Mouse (Mus musculus): Measurements from ENCODE around the gene Ngp. TPM values are rescaled to one million over a fixed set of nuclear protein-coding genes. Genes with fewer than 3 reads are reported as not detected.
"Not testable (repeated sequence)": the region's sequence is repeated elsewhere in the genome, so short reads cannot be mapped to it uniquely, and the experiment has no call there.

Ngp gene
- 584 and 1,397 TPM in 2 replicates for total RNA-seq (2017)

DNA sequence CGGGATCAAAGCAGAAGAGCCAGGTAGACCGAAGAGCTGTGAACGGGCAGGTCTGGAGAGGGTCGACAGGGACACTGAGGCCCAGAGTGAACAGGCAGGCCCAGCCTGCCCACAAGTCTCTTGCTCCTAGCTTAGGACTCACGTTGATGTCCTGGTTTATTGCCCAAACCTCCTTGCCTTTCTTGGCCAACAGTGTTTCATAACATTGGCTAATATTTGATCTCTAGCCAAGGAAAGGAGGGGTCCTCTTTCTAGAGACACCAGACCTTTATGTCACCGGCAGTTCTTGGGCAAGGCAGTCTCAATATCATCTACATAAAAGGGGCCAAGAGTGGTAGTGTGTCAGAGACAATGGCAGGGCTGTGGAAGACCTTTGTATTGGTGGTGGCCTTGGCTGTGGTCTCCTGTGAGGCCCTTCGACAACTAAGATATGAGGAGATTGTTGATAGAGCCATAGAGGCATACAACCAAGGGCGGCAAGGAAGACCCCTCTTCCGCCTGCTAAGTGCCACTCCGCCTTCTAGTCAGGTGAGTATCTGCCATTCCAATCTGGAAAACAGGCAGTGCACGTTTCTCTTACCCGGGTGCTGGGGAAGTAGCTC is at the start of gene Ngp:
Ngp (plus strand) TSS at position 237 of the 602 bp plus-strand sequence.
- ATAC-seq (replicated peaks in 1 of 2; ENCODE audit: insufficient read depth in 1 of 2, low FRiP score in 2 of 2, low TSS enrichment in 1 of 2, low read depth in 1 of 2, poor library complexity in 2 of 2, severe bottlenecking in 2 of 2) = peak; percentile 19 to 36; a peak in 2 of 4 replicates

DNA sequence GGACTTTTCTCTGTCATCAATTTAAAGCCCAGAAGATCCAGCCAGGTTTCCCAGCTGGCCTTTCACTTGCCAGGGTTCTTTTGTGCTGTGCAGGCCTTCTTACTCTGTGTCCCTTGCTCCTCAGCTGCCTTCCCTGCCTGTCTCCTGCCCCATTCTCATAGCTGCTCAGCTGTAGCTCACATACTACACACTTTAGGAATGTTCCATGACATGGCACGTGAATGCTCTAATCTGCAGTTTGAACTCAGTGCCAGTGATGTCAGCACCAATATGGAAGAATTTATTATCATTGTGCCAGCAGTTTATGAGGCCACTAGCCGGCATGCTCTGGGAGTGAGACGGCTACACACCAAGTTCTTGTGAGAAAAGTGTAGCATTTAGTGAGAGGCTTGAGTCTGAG is 49.7 kb upstream of the Ngp start:
- no peak for ATAC-seq (replicated peaks in 1 of 2; ENCODE audit: insufficient read depth in 1 of 2, low FRiP score in 2 of 2, low TSS enrichment in 1 of 2, low read depth in 1 of 2, poor library complexity in 2 of 2, severe bottlenecking in 2 of 2)

DNA sequence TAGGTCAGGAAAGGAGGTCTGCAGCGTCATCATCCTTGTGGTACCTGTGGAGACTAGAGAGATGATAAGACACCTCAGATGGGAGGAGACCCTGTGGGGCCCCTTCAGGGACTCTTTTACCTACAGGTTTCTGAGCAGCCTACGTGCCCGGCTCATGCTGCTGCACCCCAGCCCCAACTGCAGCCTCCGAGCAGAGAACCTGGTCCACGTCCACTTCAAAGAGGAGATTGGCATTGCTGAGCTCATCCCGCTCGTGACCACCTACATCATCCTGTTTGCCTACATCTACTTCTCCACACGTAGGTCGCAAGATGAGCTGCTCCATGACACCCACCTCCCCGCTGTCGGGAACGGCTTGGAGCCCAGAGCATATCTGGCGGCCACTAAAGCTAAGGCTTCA is 45.7 kb upstream of the Ngp start:
- no peak for ATAC-seq (replicated peaks in 1 of 2; ENCODE audit: insufficient read depth in 1 of 2, low FRiP score in 2 of 2, low TSS enrichment in 1 of 2, low read depth in 1 of 2, poor library complexity in 2 of 2, severe bottlenecking in 2 of 2)

DNA sequence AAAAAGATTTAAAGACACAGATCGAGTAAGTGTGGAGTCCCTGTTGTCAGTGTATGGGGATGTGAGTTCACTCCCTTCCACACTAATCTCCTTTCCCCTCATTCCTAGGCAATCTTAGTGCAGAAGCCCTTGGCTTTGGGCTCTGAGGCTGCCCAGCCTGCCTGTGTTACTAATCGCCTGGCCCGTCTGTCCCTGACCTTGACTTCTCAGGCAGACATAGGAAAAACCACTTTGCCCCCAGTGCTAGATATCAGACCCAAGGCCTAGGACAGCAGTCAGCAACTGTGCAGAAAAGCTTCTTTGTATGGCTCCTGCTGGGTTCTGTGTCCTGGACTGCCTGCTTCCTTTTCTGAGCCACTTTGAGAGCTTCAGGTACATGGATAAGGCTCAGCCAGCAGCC is 43.9 kb upstream of the Ngp start:
- no peak for ATAC-seq (replicated peaks in 1 of 2; ENCODE audit: insufficient read depth in 1 of 2, low FRiP score in 2 of 2, low TSS enrichment in 1 of 2, low read depth in 1 of 2, poor library complexity in 2 of 2, severe bottlenecking in 2 of 2)

DNA sequence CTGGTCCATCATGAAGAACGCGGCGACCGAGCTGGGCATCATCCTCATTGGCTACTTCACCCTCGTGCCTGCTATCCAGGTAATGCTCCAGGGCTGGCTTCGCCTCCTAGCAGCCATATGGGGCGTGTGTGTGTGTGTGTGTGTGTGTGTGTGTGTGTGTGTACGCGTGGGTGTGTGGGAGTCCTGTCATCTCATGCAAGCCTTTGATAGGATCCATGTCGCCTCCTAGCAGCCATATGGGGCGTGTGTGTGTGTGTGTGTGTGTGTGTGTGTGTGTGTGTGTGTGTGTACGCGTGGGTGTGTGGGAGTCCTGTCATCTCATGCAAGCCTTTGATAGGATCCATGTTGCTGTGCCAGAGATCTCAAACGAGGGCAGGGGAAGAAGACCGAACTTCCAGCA is 41.9 kb upstream of the Ngp start:
- not testable (repeated sequence) for ATAC-seq (replicated peaks in 1 of 2; ENCODE audit: insufficient read depth in 1 of 2, low FRiP score in 2 of 2, low TSS enrichment in 1 of 2, low read depth in 1 of 2, poor library complexity in 2 of 2, severe bottlenecking in 2 of 2)

DNA sequence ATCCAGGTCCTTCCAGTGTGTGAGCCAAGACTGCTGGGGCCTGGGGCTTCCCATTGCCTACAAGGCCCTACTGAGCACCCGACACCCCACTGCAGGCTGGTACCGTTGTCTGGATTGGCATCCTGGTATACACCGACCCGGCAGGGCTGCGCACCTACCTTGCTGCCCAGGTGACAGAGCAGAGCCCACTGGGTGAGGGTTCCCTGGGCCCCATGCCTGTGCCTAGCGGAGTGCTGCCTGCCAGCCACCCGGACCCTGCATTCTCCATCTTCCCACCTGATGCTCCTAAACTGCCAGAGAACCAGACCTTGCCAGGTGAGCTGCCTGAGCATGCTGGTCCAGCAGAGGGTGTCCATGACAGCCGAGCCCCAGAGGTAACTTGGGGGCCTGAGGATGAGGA is 40.2 kb upstream of the Ngp start:
- ATAC-seq (replicated peaks in 1 of 2; ENCODE audit: insufficient read depth in 1 of 2, low FRiP score in 2 of 2, low TSS enrichment in 1 of 2, low read depth in 1 of 2, poor library complexity in 2 of 2, severe bottlenecking in 2 of 2) = no peak

DNA sequence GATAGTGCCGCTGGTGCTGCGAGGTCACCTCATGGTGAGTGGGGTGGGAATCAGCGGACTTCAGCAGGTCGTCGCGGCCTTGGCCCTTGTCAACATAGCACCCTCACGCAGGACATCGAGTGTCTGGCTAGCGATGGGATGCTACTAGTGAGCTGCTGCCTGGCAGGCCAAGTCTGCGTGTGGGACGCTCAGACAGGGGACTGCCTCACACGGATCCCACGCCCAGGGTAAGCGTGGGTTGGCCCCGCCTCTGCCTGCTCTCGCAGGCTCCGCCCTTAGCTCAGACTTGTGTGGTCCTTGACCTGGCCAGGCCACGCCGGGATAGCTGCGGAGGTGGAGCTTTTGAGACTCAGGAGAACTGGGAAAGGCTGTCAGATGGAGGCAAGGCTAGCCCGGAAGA is 38.9 kb upstream of the Ngp start:
- no peak for ATAC-seq (replicated peaks in 1 of 2; ENCODE audit: insufficient read depth in 1 of 2, low FRiP score in 2 of 2, low TSS enrichment in 1 of 2, low read depth in 1 of 2, poor library complexity in 2 of 2, severe bottlenecking in 2 of 2)

DNA sequence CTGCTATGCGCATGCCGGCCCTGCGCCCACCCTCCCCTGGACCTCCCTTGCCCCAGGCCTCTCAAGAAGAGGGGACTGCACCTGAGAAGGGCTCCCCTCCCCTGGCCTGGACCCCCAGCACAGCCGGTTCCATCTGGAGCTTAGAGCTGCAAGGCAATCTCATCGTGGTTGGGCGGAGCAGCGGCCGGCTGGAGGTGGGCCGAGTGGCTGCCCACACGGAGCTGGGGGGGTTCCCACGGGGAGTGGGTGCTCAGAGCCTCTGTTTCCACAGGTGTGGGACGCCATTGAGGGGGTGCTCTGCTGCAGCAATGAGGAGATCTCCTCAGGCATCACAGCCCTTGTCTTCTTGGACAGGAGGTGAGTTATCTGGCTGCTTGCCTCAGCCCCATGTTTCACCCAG is 38.3 kb upstream of the Ngp start:
- no peak for ATAC-seq (replicated peaks in 1 of 2; ENCODE audit: insufficient read depth in 1 of 2, low FRiP score in 2 of 2, low TSS enrichment in 1 of 2, low read depth in 1 of 2, poor library complexity in 2 of 2, severe bottlenecking in 2 of 2)

DNA sequence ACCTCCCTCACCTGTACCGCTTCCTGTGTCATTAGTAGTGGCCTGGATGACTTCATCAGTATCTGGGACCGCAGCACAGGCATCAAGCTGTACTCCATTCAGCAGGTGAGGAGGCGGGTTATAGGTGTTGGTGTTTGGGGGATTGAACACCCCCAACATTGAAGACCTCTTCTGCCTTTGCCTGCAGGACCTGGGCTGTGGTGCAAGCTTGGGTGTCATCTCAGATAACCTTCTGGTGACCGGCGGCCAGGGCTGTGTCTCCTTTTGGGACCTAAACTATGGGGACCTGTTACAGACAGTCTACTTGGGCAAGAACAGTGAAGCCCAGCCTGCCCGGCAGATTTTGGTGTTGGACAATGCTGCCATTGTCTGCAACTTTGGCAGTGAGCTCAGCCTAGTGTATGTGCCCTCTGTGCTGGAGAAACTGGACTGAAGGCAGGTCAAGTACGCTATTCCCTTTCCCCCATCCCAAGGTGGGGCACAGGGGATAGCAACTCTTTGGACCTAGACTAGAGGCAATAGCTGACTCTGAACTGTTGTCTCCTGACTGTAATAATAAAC is 35.1 kb upstream of the Ngp start:
- ATAC-seq (replicated peaks in 1 of 2; ENCODE audit: insufficient read depth in 1 of 2, low FRiP score in 2 of 2, low TSS enrichment in 1 of 2, low read depth in 1 of 2, poor library complexity in 2 of 2, severe bottlenecking in 2 of 2) = no peak

DNA sequence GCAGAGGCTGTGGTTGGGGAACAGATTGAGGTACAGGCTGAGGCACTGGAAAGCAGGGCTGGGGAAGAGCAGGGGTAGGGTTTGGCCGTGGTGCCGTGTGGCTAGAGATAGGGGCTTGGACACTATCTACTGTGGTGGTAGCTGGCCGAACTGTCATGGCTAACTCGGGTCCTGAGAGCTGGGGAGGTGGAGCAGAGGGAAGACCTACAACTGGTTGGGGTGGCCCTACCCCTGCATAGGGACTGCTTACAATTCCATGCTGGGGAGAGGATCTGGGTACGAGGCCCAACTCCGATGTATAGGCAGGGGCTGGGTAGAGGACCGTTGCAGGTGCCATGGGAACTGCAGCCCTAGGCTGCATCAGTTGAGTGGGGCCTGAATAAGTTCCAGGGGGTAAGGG is 31.5 kb upstream of the Ngp start:
- no peak for ATAC-seq (replicated peaks in 1 of 2; ENCODE audit: insufficient read depth in 1 of 2, low FRiP score in 2 of 2, low TSS enrichment in 1 of 2, low read depth in 1 of 2, poor library complexity in 2 of 2, severe bottlenecking in 2 of 2)

DNA sequence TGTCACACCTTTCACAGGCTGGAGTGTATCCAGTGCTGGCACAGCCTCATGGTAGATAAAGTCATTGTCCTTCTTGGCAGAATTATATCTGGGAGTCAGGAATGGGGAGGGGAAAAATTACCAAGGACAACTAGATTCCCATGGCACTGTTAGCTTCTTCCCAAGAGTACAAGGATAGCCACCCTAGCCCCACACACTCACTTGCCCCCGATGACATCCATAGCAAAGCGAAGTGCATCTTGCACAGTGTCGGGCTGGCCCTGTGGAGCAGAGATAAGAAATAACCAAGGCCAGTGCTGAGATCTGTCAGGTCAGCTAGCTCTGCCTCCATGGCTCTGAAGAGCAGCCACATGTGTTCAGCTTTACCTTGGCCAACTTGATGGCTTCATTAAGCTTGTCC is 28.7 kb upstream of the Ngp start:
- ATAC-seq (replicated peaks in 1 of 2; ENCODE audit: insufficient read depth in 1 of 2, low FRiP score in 2 of 2, low TSS enrichment in 1 of 2, low read depth in 1 of 2, poor library complexity in 2 of 2, severe bottlenecking in 2 of 2) = no peak

DNA sequence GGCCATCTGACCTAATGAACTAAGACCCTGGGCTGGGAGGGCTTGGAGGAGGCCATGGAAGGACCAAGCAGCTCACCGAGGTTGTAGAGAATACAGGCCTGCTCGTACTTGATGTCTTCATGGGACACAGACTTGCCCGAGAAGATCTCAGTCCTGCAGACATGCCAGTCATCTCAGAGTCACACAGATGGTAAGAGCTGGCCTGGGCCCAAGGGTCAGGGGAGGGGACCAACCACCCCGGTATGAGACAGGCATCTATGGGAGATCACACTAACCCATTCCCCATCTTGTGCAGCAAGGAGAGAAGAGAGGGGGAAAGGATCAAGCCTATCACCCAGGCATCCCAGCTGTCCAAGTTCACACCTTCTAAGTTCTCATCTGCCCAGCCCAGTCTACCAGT is 26.3 kb upstream of the Ngp start:
- ATAC-seq (replicated peaks in 1 of 2; ENCODE audit: insufficient read depth in 1 of 2, low FRiP score in 2 of 2, low TSS enrichment in 1 of 2, low read depth in 1 of 2, poor library complexity in 2 of 2, severe bottlenecking in 2 of 2) = no peak

DNA sequence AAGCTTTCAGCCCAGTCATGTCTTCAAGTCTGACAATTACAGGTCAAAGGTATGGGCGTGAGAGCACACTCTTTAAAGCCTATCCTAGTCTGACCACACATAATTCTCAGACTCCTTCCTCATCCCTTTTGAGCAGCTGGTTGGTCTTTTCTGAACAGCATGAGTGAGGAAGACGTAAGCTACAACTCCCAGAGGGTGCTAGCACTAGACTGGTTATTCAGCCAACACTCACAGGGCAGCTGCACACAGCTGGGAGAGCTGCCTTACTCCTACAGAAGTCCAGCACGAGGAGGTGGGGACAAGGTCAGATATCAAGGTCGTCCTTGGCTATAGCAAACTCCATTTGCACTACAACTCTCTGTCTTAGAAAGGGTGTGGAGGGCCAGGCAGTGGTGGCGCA is 18.9 kb upstream of the Ngp start:
- ATAC-seq (replicated peaks in 1 of 2; ENCODE audit: insufficient read depth in 1 of 2, low FRiP score in 2 of 2, low TSS enrichment in 1 of 2, low read depth in 1 of 2, poor library complexity in 2 of 2, severe bottlenecking in 2 of 2) = no peak

DNA sequence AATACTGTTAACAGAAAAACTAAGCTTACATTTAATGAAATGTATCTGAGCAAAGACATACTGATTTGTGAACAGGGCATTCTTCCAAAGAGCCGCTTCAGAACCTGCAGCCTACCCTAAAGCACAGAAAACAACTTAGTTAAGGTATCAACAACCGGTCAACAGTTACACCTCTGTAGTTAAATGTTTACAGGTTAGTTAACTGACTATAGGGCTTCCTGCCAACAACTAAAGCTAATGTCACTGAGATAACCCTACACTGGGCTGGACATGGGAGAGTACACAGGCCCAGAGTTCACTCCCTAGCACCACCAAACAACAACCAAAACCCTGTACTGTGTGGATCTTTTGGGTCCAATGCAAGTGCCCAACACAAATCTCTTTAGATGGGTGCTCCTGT is 16.8 kb upstream of the Ngp start:
- ATAC-seq (replicated peaks in 1 of 2; ENCODE audit: insufficient read depth in 1 of 2, low FRiP score in 2 of 2, low TSS enrichment in 1 of 2, low read depth in 1 of 2, poor library complexity in 2 of 2, severe bottlenecking in 2 of 2) = no peak

DNA sequence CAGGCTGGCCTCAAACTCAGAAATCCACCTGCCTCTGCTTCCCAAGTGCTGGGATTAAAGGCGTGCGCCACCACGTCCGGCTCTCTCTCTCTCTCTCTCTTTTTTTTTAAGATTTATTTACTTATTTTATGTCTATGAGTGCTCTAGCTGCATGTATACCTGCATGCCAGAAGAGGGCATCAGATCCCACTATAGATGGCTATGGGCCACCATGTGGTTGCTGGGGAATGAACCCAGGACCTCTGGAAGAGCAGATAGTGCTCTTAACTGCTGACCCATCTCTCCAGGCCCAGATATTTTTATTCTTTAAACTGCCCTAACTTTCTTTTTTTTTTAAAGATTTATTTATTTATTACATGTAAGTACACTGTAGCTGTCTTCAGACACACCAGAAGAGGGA is 16.3 kb upstream of the Ngp start:
- ATAC-seq (replicated peaks in 1 of 2; ENCODE audit: insufficient read depth in 1 of 2, low FRiP score in 2 of 2, low TSS enrichment in 1 of 2, low read depth in 1 of 2, poor library complexity in 2 of 2, severe bottlenecking in 2 of 2) = not testable (repeated sequence)

DNA sequence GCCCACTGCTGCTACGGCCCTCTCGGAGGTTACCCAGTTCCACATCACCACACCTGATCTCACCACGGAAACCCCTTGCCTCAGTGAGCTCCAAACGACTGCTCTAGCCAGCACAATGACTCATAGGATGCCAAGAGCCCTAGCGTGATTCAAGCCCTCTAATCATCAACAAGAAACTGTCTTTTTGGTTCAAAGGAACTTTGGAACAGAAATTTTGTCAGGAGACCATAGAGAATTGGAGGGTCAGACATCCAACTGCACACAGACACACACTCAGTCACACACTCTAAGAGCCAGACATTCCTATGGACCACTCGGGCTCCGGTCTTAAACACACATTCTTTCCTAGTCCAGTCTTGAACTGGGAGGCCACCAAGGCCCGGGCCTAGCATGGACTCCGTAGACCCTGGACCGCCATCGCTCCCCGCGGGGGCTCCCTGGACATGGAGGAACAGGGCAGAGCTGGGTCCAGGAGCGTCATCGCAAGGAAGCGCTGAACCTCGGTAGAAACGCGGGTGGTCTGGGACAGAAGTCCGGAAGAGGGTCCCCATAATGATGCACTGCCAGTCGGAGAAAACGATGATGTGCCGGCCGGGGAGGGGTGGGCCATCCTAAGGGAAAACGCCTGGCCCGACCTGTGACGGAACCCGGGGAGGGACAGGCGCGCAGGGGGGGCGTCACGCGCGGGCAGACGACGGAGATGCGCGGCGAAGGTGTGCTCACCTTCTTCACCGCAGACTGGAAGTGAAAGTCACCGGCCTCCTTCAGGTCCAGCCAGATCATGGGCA is 12.0 kb upstream of the Ngp start:
- ATAC-seq (replicated peaks in 1 of 2; ENCODE audit: insufficient read depth in 1 of 2, low FRiP score in 2 of 2, low TSS enrichment in 1 of 2, low read depth in 1 of 2, poor library complexity in 2 of 2, severe bottlenecking in 2 of 2) = peak; percentile 1 to 33; a peak in 2 of 4 replicates

DNA sequence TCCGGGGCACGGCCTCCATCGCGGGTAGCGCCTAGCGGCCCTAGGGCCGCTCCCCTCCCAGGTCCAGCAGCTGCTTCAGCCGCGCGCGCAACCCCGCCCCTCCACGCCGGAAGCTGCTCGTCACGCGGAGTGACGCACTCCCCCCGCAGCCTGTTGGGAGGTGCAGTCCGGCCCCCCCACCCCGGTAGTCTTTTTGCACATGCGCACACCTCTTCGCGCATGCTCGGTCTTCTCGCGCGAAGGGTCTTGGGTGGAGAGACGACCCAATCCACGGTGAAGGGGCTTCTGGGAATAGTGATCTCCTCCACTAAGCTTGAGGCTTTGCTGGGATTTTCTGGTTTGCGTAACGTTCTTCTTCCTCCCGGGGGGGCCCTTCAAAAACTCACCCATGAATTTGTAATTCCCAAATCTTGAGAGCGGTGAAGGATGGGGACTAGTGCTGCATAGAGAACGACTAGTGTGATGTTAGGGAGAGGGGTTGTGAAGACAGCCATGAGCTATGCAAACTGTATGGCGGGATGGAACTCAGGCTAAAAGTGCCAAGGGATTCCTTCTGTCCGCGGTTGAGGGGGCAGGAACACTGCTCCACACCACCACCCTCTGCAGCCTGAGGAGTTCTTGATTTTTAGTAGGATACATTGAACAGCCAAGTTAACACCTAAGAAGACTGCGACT is 11.3 kb upstream of the Ngp start, which contains the start of gene Ptpn23:
Ptpn23 (minus strand) TSS at position 115 of the 675 bp plus-strand sequence.
- ATAC-seq (replicated peaks in 1 of 2; ENCODE audit: insufficient read depth in 1 of 2, low FRiP score in 2 of 2, low TSS enrichment in 1 of 2, low read depth in 1 of 2, poor library complexity in 2 of 2, severe bottlenecking in 2 of 2) = peak; percentile 81 to 91

All from hematopoietic stem cell, adult 5-6 weeks (primary cell).